Mouse (Mus musculus) A20 (cell line): ENCODE measurements around the gene Tmem87b.
A peak's percentile ranks its signal among the peaks of the same experiment; 100 is the strongest.

Experiments
- DNase-seq: peaks from one replicate; pipeline ENCODE4 v3.0.0-alpha.2; 2011; ENCODE audit warnings: low read depth, low spot score

Tmem87b gene

DNA sequence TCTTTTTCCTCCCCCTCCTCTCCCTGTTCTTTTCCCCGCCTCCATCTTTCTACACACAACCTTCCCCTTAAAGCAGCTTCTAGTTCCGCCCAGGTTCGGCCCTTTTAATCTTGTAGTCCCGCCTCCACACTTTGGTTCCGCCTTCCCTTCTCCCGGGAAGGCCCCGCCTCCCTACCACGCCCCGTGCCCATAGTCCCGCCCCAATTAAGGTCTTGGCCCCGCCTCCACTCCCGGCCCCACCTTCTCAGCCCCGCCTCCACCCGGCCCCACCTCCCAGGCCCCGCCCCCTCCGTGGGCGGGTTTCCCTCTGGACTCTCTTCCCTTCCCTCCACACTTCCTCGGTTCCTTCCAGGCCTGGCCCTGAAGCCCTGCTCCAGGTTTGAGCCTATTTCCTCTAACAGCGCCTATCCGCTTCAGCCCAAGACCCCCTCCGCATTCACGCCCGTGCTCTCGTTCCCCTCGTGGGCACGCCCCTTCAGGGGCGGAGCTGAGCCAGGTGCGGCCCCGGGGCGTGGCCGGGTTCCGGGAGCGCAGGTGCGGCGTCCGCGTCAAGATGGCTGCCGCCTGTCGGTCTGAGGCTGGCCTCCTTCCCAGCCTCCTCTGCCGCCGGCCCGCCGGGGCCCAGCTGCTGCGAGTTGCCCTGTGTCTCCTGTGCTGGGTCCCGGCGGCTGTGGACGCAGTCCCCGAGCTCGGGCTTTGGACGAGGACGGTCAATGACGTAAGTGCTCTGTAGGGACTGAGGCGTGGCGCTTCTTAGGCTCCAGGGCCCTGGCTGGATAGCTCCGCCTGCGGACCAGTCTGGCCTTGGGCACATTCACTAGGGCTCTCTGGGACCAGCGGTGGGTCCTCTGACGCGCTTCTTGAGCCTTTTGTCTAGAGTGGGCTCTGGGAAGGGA is at the start of gene Tmem87b:
Gene Tmem87b, plus strand, starts transcription at position 333 of the 896 bp plus-strand sequence.
- DNase-seq, result peak; percentile 95

DNA sequence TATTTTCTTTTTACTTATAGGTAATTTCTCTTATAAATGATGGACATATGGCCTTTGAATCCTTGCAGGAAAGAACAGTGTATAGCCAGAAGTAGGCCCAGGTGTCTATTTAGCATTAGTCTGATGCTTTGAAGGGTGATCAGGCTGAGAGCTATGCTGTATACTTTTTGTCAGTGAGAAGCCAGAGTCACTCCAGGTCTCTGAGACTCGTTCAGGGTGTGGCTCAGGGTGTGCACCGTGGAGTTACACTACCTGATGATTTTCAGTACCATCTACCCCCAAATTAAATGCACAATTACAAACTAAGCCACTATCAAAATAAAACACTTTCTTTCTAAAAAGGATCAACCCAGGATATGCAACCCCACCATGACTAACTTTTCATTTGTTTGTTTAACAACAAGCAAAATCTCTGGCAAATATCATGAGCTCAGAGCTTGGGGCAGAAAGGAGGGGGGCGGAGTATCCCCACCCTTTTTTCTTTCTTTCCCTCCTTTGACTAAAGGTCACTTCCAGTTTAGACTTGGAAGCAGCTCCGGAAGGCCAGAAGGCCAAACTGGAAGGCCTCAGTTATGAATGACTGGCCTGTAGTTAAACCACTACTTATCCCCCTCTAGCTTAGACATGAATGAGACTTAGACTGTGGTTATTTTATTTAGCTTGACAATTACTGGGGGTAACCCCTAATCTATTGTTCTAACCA is 49.2 kb upstream of the Tmem87b start:
- no peak for DNase-seq

- DNase-seq, result no peak
Measured at GRCm38 (mm10) chr2:128770557-128770956, 47.4 kb upstream of the Tmem87b start.

GRCm38 (mm10) chr2:128771048-128771447 is 46.9 kb upstream of the Tmem87b start:
- peak; percentile 30 for DNase-seq

GRCm38 (mm10) chr2:128771750-128772338 is 46.1 kb upstream of the Tmem87b start:
- DNase-seq, result no peak

DNA sequence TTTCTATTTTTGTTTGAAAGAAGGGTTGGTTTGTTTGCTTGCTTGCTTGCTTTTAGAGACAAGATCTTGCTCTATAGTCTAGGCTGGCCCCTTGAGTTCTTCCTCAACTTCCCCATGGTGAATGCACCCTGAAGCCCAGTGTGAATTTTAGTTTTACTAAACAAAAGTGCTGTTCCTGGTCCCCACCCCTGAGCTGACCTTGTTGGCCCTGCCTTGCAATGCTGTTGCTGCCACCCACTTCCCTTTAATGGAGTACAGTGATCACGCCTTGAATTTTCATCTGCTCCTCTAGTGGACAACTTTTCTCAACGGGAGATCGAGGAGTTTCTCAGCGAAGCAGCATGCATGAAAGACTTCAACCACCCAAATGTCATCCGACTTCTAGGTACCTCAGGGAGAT is 35.7 kb upstream of the Tmem87b start:
- DNase-seq, result no peak

- DNase-seq, result no peak
Measured at GRCm38 (mm10) chr2:128783660-128784345, 34.1 kb upstream of the Tmem87b start.

DNA sequence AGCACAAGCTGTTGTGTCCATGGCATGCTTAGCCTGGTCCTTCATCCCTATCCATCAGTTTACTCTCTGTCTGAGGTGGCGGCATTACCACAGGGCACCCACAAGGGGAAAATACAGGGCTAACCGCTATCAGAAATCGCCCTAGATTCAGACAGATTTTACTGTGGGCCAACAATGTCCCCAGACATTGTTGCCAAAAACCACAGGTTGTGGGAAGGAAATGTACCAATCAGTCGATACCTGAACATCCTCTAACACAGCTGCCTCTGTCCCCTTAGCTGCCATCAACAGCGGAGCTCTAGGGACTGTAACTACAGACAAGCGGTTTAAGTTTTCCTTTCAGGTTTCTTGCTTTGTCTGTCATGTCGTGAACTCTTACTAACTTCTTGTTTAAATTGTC is 33.1 kb upstream of the Tmem87b start:
- DNase-seq, result no peak

DNA sequence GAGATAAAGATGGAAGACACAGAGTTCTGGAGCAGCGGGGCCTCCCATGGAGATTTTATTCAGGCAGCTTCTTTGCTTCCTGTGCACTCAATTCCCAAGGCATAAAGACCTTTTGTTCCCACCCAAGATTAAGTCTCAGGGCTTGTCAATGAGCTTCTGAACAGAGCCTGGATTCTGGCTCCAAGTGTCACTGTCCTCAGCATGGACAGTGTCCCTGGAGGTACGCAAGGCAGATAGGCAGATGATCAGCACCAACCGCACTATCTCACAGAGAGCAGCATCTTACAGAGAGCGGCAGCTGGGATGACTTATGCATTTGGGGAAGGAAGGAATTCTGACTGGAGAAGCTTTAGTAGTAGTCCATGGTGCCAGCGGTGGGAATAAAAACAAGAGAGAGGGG is 31.6 kb upstream of the Tmem87b start:
- DNase-seq, result no peak

DNA sequence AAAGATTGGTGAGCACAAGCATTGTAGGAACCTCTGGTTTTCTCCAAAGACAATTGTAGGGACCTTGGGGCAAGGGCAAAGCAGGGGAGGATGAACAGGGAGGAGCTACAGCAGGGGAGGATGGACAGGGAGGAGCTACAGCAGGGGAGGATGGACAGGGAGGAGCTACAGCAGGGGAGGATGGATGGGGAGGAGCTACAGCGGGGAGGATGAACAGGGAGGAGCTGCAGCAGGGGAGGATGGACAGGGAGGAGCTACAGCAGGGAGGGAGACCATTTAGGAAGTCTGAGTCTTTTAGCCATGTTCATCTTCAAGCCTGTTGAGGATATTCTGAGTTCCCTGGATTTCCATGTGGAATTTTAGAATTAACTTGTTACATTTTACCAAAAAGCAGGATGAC is 31.1 kb upstream of the Tmem87b start:
- no peak for DNase-seq

GRCm38 (mm10) chr2:128787805-128788204 is 30.1 kb upstream of the Tmem87b start:
- DNase-seq, result no peak

DNA sequence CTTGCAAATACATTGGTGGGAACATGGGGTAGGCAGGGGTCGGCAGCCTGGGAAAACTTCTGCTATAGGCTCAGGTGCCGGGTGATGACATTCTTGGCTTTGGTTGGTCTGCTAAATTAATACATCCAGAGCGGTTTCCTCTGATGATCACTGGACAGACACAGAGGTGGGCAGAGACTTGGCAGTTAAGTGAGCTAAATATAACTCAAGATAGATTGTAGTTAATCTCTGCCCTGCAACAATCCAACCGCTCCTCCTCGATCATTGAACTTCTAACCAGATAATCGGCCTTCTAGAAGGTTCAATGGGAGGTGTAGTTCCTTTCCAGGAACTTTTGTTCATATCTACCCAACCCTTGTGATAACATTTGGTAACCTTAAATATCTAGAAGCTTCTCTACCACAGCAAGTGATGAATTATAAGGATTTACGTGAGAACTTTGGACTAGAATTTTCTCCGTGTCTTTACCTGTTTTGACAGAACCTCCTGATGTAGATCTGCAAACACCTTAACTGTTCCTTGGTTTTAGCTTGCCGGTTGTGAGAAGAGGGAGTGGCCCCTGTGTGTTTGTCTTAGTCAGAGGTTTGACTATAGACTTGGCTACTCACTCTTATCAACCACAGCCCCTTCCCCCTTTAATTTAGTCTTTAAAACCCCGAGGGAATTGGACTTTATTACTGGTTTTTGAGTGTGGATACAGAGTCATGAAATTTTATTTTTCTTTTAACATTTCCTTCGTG is 26.9 kb upstream of the Tmem87b start:
- no peak for DNase-seq

DNA sequence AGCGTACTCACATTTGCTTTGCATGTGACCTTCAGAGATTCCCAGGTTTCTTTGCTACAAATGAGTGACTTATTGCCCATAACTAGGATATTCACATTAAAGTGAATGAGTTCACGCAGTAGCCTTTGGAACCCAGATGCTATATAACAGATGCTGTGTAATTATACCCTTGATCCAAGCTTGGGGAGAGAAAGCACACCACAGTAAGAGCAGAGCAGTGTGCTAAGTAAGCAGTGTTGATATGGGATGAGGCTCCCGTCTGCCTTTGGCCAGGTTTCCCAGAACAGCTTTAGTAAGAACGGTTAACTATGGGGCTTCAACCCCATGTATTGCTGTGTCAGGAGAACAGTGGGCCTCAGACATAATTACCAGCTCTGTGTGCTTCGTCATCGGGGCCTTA is 24.0 kb upstream of the Tmem87b start:
- no peak for DNase-seq

DNA sequence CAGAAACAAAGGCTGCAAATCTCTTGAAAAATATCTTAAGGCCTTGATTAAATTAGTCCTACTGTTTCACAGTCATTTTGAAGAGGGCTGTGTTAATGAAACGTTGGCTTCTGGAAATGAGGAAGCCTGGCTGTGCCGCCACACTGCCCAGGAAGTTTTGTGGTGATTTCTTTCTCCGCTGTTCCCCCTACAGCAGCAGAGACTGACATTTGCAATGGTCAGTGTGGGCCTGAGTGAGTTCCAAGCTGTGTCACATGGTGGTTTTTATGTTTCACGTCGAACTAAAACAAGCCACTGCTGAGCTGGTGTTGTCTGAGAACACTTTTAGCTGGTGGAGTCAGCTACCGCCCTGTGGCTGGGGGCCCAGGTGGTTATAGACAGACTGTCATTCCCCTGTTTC is 21.5 kb upstream of the Tmem87b start:
- DNase-seq, result no peak

- no peak for DNase-seq
Measured at GRCm38 (mm10) chr2:128803441-128803840, 14.5 kb upstream of the Tmem87b start.

DNA sequence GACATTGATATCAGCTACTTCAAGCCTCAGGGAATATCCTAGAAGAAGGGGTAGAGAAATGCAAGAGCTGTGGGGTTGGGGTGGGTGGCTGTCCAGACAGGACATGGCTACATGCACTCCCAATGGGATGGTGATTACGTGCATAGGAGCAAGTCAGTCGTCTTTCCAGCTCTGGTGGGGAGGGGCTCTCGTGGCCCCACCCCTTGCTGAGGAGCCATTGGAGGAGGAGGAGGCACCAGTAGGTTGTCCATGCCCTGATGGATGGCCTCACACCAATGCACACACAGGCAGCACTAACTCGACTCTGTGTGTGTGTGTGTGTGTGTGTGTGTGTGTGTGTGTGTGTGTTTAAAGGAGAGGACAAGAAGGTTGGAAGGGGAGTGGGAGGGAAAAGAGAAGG is 12.6 kb upstream of the Tmem87b start:
- DNase-seq, result no peak

GRCm38 (mm10) chr2:128806561-128806960 is 11.4 kb upstream of the Tmem87b start:
- DNase-seq, result no peak

DNA sequence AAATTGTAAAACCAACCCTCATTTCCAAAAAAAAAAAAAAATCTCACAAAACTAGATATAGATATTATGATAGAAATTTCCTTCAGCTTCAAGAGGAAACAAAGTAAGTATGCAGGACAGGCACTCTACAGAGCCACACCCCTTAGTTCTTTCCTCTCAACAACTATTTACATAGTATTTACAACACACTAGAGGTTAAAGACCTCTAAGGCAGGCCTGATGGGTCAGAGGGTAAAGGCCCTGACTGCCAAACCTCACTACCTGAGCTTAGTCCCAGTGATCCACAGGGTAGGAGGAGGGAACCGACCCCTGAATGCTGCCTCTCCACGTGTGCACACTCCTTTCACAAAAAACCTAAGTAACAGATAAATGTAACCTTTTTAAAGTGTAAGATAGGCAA is 5.2 kb upstream of the Tmem87b start:
- DNase-seq, result no peak

- no peak for DNase-seq
Measured at GRCm38 (mm10) chr2:128816311-128816710, 1.6 kb upstream of the Tmem87b start.

DNA sequence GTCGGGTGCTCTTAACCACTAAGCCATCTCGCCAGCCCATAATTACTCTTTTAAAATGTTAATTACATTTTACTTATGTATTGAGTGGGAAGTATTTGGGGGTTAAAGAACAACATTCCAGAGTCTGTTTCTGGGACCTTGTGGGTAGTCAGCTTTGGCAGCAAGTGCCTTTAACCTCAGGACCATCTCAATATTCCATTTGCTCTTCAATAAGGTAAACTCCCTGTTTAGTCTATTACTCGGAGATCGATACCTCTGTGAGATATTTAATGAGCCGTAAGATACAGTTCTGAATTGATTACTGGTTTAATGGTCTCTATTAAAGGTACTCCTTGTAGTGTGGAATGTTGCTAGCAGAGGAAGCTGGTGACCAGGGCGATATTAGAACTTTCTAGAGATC is 1.0 kb upstream of the Tmem87b start:
- no peak for DNase-seq

DNA sequence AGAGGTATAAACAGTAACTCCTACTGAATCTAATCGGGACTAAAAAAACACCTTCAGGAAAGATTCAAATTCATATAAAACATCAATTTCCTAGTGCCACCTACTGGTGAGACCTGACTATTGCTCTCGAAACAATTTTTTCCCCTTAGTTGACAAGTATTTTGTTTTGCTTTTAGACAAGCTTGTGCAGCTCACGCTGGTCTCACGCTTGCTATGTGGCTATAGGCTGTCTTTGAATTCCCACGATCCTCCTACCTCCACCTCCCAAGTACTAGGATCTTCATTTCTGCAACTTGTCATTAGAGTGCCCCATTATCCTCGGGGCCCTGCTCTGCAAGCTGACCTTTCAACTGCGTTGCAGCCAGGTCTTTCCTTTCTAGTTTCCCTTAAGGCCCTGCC is 532 bp upstream of the Tmem87b start:
- peak; percentile 84 for DNase-seq
